Mouse (Mus musculus) hindbrain, embryonic 13.5 days (tissue): ENCODE measurements at regions not wholly inside any gene's neighbourhood (a gene's known extent, or its start where the extent isn't known, plus 50 kb on each side); places are given as distances from the start of the nearest gene placed in this dataset.
A peak's percentile ranks its signal among the peaks of the same experiment; 100 is the strongest.

Experiments
- ATAC-seq: fragments of 200-750 bp; cut with Nextera tagmentation; 2 replicates; pipeline ENCODE4 v1.8.0; 2017; ENCODE audit warnings: moderate TSS enrichment; ENCODE audit not compliant: low FRiP score
- H3K27ac ChIP-seq: fragments of 300-500 bp; sonication (generic); 2 replicates; pipeline ENCODE4 v1.5.1; 2015; ENCODE audit warnings: inconsistent platforms, mild to moderate bottlenecking, moderate library complexity
- H3K27me3 ChIP-seq: fragments of 300-500 bp; sonication (generic); 2 replicates; pipeline ENCODE4 v1.6.1; 2015; ENCODE audit warnings: mild to moderate bottlenecking, inconsistent platforms
- H3K36me3 ChIP-seq: fragments of 300-500 bp; sonication (generic); 2 replicates; pipeline ENCODE4 v1.6.1; 2015; ENCODE audit warnings: mild to moderate bottlenecking, inconsistent platforms
- H3K4me1 ChIP-seq: fragments of 300-500 bp; sonication (generic); replicated peaks from 2 replicates; pipeline ENCODE4 v1.6.1; 2015; ENCODE audit warnings: inconsistent platforms
- H3K4me2 ChIP-seq: fragments of 300-500 bp; sonication (generic); 2 replicates; pipeline ENCODE4 v1.6.1; 2015; ENCODE audit warnings: inconsistent platforms, mild to moderate bottlenecking, moderate library complexity
- H3K4me3 ChIP-seq: fragments of 300-500 bp; sonication (generic); 2 replicates; pipeline ENCODE4 v1.5.1; 2015; ENCODE audit warnings: mild to moderate bottlenecking, inconsistent platforms
- H3K9ac ChIP-seq: fragments of 300-500 bp; sonication (generic); 2 replicates; pipeline ENCODE4 v1.6.1; 2015; ENCODE audit warnings: mild to moderate bottlenecking, inconsistent platforms
- H3K9me3 ChIP-seq: fragments of 300-500 bp; sonication (generic); 2 replicates; pipeline ENCODE4 v1.6.1; 2016; ENCODE audit warnings: inconsistent platforms
- WGBS: fragments of 180-500 bp; shearing (Covaris S2); methylation state at CpG from one replicate; pipeline ENCODE4 v1.1.7; 2015; 5-methylcytosine and 5-hydroxymethylcytosine counted together

- Histone ChIP-seq H3K36me3 (no peaks in the 10 kb centered on the region), H3K27me3 (no peaks in the 10 kb centered on the region), H3K9ac (no peak overlapping the region), H3K4me2 (no peak overlapping the region), H3K4me1 (peaks cover 5% of the 10 kb centered on the region), H3K27ac (0 out of 2 replicates have a peak overlapping the region, but pooled peaks have one; percentile 2), H3K4me3 (no peak overlapping the region), H3K9me3 (no peaks in the 10 kb centered on the region)
- ATAC-seq, result no peak
- WGBS, result 67% methylated on average over 4 of the region's 4 CpGs
Measured at GRCm38 (mm10) chr16:70244205-70244756, 69.5 kb upstream of the Gbe1 start.

GRCm38 (mm10) chr16:70244963-70245362 lies 68.8 kb upstream of the Gbe1 start:
- H3K4me3 ChIP-seq, result no peak overlapping the region
- no peaks in the 10 kb centered on the region for H3K27me3 ChIP-seq

GRCm38 (mm10) chr16:70259364-70259763 lies 54.4 kb upstream of the Gbe1 start:
- 88% methylated on average over 1 of the region's 1 CpGs for WGBS
- Histone ChIP-seq H3K4me2 (no peak overlapping the region), H3K36me3 (no peaks in the 10 kb centered on the region), H3K27ac (no peak overlapping the region), H3K27me3 (no peaks in the 10 kb centered on the region), H3K4me3 (no peak overlapping the region), H3K9ac (no peak overlapping the region), H3K9me3 (no peaks in the 10 kb centered on the region), H3K4me1 (no peaks in the 10 kb centered on the region)
- no peak for ATAC-seq

More at GRCm38 (mm10) chr16:70244963-70245362, 68.8 kb upstream of the Gbe1 start:
- no peak for ATAC-seq
- no peaks in the 10 kb centered on the region for H3K9me3 ChIP-seq
- no peak overlapping the region for H3K27ac ChIP-seq
- H3K36me3 ChIP-seq, result no peaks in the 10 kb centered on the region
- H3K9ac ChIP-seq, result no peak overlapping the region
- WGBS, result 82% methylated on average over 2 of the region's 2 CpGs
- H3K4me2 ChIP-seq, result no peak overlapping the region
- no peaks in the 10 kb centered on the region for H3K4me1 ChIP-seq

- Histone ChIP-seq H3K9ac (no peak overlapping the region), H3K4me3 (no peak overlapping the region), H3K27me3 (no peaks in the 10 kb centered on the region), H3K4me1 (no peaks in the 10 kb centered on the region), H3K36me3 (no peaks in the 10 kb centered on the region), H3K4me2 (no peak overlapping the region), H3K27ac (no peak overlapping the region), H3K9me3 (no peaks in the 10 kb centered on the region)
- 85% methylated on average over 1 of the region's 1 CpGs for WGBS
- ATAC-seq, result no peak
Measured at GRCm38 (mm10) chr16:70260151-70260550, 53.6 kb upstream of the Gbe1 start.
